Mouse (Mus musculus) spleen, postnatal 36 days (tissue): ENCODE data around the gene Frmd5.

Experiments used
- DNase-seq, 2 experiments: peaks; one replicate each; pipeline ENCODE4 v3.0.0; 2022; ENCODE audit warnings: low spot score in 2 of 2, mixed read lengths in 1 of 2

Gene Frmd5

GRCm38 (mm10) chr2:121683606-121684005, 123.3 kb downstream of the Frmd5 start:
- DNase-seq: no peak

- DNase-seq: no peak
These were observed 124.5 kb downstream of the Frmd5 start for GRCm38 (mm10) chr2:121682361-121682760.

- no peak for DNase-seq
These were observed 127.2 kb downstream of the Frmd5 start for GRCm38 (mm10) chr2:121679711-121680110.

- no peak for DNase-seq
These were observed 129.3 kb downstream of the Frmd5 start for GRCm38 (mm10) chr2:121677649-121677986.

GRCm38 (mm10) chr2:121676951-121677648, 129.8 kb downstream of the Frmd5 start:
- DNase-seq: no peak

GRCm38 (mm10) chr2:121675895-121676294, 131.0 kb downstream of the Frmd5 start:
- DNase-seq: no peak

- DNase-seq: no peak
These were observed 131.8 kb downstream of the Frmd5 start for GRCm38 (mm10) chr2:121675136-121675535.

GRCm38 (mm10) chr2:121674211-121674610, 132.7 kb downstream of the Frmd5 start:
- no peak for DNase-seq

- no peak for DNase-seq
These were observed 137.0 kb downstream of the Frmd5 start for GRCm38 (mm10) chr2:121669846-121670245.

- DNase-seq: no peak
These were observed 138.6 kb downstream of the Frmd5 start for GRCm38 (mm10) chr2:121668256-121668655.

- DNase-seq: no peak
These were observed 145.8 kb downstream of the Frmd5 start for GRCm38 (mm10) chr2:121661160-121661502.

- DNase-seq: no peak
These were observed 146.3 kb downstream of the Frmd5 start for GRCm38 (mm10) chr2:121660461-121661159.

- no peak for DNase-seq
These were observed 147.5 kb downstream of the Frmd5 start for GRCm38 (mm10) chr2:121659350-121659749.

- peak in 1 of 2 experiments; percentile 15 for DNase-seq
These were observed 148.6 kb downstream of the Frmd5 start for GRCm38 (mm10) chr2:121658123-121658767.

GRCm38 (mm10) chr2:121655966-121656365, 150.9 kb downstream of the Frmd5 start:
- DNase-seq: no peak

GRCm38 (mm10) chr2:121655106-121655505, 151.8 kb downstream of the Frmd5 start:
- DNase-seq: no peak

GRCm38 (mm10) chr2:121646528-121646927, 160.4 kb downstream of the Frmd5 start:
- DNase-seq: no peak

- no peak for DNase-seq
These were observed 164.0 kb downstream of the Frmd5 start for GRCm38 (mm10) chr2:121642934-121643333.

- no peak for DNase-seq
These were observed 174.8 kb downstream of the Frmd5 start for GRCm38 (mm10) chr2:121632091-121632490.

- no peak for DNase-seq
These were observed 176.6 kb downstream of the Frmd5 start for GRCm38 (mm10) chr2:121630286-121630685.

- DNase-seq: no peak
These were observed 178.6 kb downstream of the Frmd5 start for GRCm38 (mm10) chr2:121628290-121628689.

GRCm38 (mm10) chr2:121625901-121626300, 181.0 kb downstream of the Frmd5 start:
- DNase-seq: no peak
